Mouse (Mus musculus) Patski (cell line): ENCODE results near the gene Jrkl. TPM values are rescaled to one million over a fixed set of nuclear protein-coding genes. Genes with fewer than 3 reads are reported as not detected.

ENCODE experiments used
- ATAC-seq: fragments of 100-300 bp; one replicate; pipeline ENCODE4 v1.8.0; 2021
- CTCF ChIA-PET: fragments of 350-600 bp; sonication (Branson Sonifier 250); formaldehyde crosslinking; loops from one replicate; lab custom pipeline; 2022; ENCODE audit warnings: inconsistent platforms; lab: Charles Lee
- POLR2A ChIA-PET: fragments of 350-600 bp; sonication (Branson Sonifier 250); formaldehyde crosslinking; loops from one replicate; lab custom pipeline; 2022; ENCODE audit warnings: antibody characterized with exemption, inconsistent platforms; lab: Charles Lee
- DNase-seq: peaks from one replicate; pipeline ENCODE4 v3.0.0-alpha.2; 2011; ENCODE audit warnings: low read depth, low spot score
- H3K27me3 ChIP-seq: fragments of 371-371 bp; one replicate; pipeline ENCODE4 v1.5.1; 2021
- CTCF ChIP-seq: fragments of 100-300 bp; IDR thresholded peaks from one replicate; pipeline ENCODE4 v1.5.1; 2021
- in situ Hi-C: fragments of 300-500 bp; cut with MboI; formaldehyde crosslinking; loops from 3 replicates; pipeline ENCODE4 v1.11.1; 2018; ENCODE audit warnings: low pct_unique_long_range_greater_than_20kb, mixed read lengths
- polyA plus RNA-seq: library from polyadenylated mRNA; unstranded; gene quantifications from one replicate; pipeline ENCODE4 v1.2.3, GENCODE M21; 2021

The Jrkl gene
- 8.8 TPM for polyA plus RNA-seq

DNA sequence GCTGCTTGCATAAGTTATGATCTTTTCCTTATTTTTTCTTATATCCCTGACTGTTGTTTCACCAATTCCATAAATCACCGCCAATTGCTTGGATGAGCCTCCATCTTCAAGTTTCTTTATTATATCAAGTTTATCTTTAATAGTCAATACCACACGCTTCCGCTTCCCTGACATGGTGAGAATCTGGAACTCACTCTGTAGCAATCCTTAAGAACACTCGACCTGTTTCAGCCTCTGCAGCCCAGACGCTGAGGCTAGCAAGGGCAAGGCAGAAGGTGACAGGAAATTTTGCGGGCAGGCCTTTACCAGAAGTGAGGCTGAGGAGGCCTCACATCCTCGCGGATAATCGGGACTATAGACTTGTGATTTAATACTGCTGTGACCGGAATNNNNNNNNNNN is at the start of gene Jrkl:
Gene Jrkl, minus strand, starts transcription at position 349 of the 400 bp plus-strand sequence.
- DNase-seq (no peak), ATAC-seq (peak; percentile 28)
- in situ Hi-C loops = no loop called here
- ChIA-PET CTCF (no interaction called here), POLR2A (no interaction called here)
- no peak for TF ChIP-seq CTCF
- H3K27me3 ChIP-seq = no peaks in the 10 kb centered on the region

DNA sequence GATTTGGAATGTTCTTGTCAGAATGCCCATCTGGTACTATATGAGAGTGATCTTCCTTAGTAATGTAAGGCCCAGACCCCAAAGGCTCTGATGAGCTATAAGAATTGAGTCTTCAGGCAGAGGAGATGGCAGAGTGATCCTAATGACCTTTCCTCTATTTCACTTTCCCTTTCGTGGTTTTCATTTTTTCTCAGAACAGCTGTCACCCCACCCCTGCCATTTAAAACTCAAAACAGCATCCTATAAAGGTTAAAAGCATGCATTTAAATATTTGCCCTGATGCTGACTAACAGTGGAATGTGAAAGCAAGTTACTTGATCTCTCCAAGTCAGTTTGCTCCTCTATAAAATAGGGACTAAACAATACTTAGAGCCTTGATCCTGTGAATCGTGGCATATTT is 41.9 kb upstream of the Jrkl start:
- no peak for DNase-seq
- ChIA-PET POLR2A (no interaction called here), CTCF (interaction anchor here (0.7 kb wide), 1 partner anchor 981 kb away, joined by 3 read pairs; no protein-coding TSS in a partner anchor)
- no peak for ATAC-seq
- no peak for TF ChIP-seq CTCF
- in situ Hi-C loops = loop anchor here (5.0 kb wide), 1 partner anchor 35 kb away; no protein-coding TSS in a partner anchor
- H3K27me3 ChIP-seq = no peaks in the 10 kb centered on the region

DNA sequence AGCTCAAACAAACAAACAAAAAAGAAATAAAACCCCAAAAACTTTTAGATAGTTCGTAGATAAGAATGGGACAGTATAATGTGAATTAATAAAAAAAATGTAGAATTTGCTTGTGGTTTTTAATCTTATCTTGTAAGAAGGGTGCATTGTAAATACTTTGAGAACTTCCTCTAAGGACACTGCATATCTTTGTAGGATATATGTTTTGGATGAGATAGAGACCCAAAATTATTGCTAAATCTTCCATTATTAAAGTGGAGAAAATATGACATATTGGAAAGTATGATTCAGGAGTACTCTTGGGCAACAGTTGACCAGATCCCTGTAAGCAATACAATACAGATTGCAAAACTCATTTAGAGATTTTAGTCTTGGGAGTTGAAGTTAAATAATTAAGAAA is 27.6 kb upstream of the Jrkl start:
- ATAC-seq (no peak), DNase-seq (no peak)
- TF ChIP-seq CTCF = no peak
- no peaks in the 10 kb centered on the region for H3K27me3 ChIP-seq
- in situ Hi-C loops = no loop called here
- ChIA-PET POLR2A (no interaction called here), CTCF (no interaction called here)

DNA sequence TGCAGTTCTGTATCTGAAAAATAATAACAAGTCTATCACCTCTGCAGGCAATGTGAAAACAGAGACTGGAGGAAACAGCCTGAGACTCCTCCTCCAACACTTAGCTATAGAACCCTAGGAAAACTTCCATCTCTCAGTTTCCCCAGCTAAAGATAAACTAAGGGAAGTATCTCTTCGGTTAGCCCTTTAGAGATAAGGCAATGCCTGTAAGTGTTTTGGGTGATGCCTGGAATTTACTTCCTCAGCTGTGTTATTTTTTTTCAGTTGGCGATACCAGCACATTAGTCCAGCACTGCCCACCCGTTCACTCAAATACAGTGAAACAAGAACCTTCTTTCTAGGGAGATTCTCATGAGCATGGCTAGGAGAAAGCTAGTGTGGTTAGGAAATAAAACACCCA is 15.4 kb upstream of the Jrkl start:
- no peak for TF ChIP-seq CTCF
- DNase-seq = no peak
- H3K27me3 ChIP-seq = no peaks in the 10 kb centered on the region
- ChIA-PET POLR2A (interaction anchor here (0.6 kb wide), 1 partner anchor 489 kb away, joined by 3 read pairs; no protein-coding TSS in a partner anchor), CTCF (no interaction called here)
- in situ Hi-C loops = no loop called here
- no peak for ATAC-seq

DNA sequence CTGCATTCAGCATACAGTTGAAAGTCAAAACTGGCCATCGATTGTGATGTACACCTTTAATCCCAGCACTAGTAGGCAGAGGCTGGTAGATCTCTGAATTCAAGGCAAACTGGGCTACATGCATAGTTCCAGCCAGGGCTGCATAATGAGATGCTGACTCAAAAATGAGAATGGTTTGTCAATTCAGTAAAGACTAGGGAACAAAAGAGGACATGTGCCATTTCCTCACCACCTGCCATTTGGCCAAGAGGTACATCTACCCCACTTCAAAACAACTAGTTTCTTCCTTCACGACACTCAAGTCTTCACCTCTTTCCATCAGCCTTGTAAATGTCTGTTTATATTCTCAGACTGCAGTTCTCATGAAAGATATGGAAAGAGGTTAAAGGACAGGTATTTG is 12.5 kb upstream of the Jrkl start:
- H3K27me3 ChIP-seq = no peaks in the 10 kb centered on the region
- no peak for TF ChIP-seq CTCF
- in situ Hi-C loops = no loop called here
- ChIA-PET POLR2A (no interaction called here), CTCF (no interaction called here)
- DNase-seq (no peak), ATAC-seq (no peak)

DNA sequence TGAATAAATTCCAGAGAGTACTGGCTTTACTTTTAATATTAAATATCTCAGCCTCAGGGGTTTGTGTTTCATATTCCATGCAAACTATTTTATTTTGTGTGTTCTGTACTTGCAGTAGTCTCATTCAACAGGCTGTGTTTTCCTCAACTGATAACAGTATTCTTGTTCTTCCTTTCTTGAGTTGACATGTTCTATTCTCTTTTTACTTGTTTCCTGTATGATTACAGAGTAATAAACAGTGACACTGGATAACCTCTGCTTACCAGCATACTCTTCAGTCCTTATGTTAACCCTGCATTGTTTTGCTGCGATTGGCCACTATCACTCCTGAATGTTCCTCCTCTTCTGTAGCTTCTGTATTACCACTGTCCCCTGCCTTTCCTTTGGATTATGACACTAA is 11.1 kb upstream of the Jrkl start:
- ChIA-PET POLR2A (no interaction called here), CTCF (no interaction called here)

DNA sequence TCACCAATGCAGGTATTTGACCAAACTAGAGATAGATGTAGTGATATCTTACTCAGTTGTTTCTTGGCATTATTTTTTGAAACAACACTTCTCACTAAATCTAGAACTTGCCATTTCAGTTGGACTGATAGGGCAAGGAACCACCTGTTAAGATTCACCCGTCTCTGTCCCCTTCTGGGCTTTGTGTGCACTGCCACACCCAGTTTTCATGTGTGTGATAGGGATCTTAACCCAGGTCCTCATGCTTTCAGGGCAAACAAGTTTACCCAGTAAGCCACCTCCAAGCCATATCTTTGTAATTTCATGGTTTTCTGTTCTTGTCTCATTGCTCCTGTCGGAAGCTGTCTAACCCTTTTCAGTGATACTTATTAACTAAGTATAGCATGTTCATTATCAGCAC is 5.6 kb upstream of the Jrkl start:
- in situ Hi-C loops = loop anchor here (5.0 kb wide), 1 partner anchor 36 kb away; no protein-coding TSS in a partner anchor
- no peak for ATAC-seq
- DNase-seq = no peak
- ChIA-PET POLR2A (no interaction called here), CTCF (interaction anchor here (1.4 to 1.7 kb wide), 2 partner anchors 19 to 465 kb away, joined by 3 to 6 read pairs; no protein-coding TSS in a partner anchor)
- H3K27me3 ChIP-seq = no peaks in the 10 kb centered on the region
- TF ChIP-seq CTCF = no peak

More for the DNA sequence above, 11.1 kb upstream of the Jrkl start:
- in situ Hi-C loops = no loop called here
- no peak for TF ChIP-seq CTCF
- ATAC-seq = no peak
- no peaks in the 10 kb centered on the region for H3K27me3 ChIP-seq
- DNase-seq = no peak

DNA sequence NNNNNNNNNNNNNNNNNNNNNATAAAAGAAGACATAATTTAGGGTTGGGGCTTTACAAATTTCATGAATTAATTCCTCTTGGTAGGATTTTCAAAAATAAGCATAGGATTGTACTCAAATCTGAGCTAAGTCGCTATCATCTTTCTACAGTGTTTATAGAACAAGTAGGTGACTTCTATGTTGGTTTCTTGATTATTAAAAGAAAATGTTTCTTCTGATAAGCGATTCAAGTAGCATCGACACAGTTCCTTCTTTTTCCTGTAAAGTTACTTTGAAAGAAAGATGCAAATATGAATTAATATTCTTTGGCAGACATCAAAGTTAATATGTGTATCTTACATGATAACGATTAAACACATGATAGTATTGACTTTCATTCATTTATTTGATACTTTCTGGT is 2.5 kb upstream of the Jrkl start:
- in situ Hi-C loops = no loop called here
- TF ChIP-seq CTCF = no peak
- DNase-seq = no peak
- no peak for ATAC-seq
- ChIA-PET CTCF (interaction anchor here (1.4 kb wide), 1 partner anchor 17 kb away, joined by 5 read pairs; no protein-coding TSS in a partner anchor), POLR2A (no interaction called here)
- H3K27me3 ChIP-seq = no peaks in the 10 kb centered on the region

DNA sequence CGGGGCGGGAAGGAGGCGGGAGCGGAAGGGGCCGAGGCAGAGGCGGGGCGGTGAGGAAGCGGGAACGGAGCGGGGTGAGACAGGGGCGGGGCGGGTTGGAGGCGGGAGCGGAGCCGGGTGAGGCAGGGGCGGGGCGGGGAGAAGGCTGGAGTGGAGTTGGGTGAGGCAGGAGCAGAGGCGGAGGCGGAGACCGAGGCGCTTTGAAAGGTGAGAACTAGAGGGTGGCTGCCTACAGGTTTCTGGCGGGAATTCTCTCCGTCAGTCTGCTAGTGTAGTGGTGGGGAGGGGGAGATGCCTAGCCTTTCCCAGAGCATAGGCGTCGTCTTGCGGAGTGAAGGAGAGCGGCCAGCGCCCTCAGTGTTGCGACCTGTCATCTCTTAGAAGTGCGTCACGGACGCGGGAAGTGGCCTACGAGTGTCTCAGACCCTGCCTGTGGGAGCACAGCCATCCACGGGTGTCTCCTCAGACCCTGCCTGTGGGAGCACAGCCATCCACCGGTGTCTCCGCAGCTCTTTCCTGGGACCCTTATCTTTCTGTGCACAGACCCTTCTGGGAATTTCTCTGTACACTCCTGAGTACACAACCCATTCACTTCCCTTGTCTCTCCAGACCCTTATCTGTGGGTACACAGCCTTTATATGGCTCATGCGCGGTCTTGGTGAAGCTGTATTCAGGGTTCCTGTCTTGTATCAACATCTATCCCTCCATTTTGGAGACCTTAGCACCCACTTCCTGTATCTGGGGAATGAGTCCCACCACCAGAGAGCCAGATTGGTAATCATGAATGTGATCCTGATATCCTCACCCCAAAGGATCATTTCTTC is 1.4 kb upstream of the Jrkl start, which contains the start of gene Ccdc82:
Gene Ccdc82, plus strand, starts transcription at position 141 of the 824 bp plus-strand sequence.
- no peak for TF ChIP-seq CTCF
- ATAC-seq (peak; percentile 97), DNase-seq (peak; percentile 30)
- POLR2A ChIA-PET = no interaction called here
- in situ Hi-C loops = no loop called here
- CTCF ChIA-PET = no interaction called here
- H3K27me3 ChIP-seq = no peaks in the 10 kb centered on the region

DNA sequence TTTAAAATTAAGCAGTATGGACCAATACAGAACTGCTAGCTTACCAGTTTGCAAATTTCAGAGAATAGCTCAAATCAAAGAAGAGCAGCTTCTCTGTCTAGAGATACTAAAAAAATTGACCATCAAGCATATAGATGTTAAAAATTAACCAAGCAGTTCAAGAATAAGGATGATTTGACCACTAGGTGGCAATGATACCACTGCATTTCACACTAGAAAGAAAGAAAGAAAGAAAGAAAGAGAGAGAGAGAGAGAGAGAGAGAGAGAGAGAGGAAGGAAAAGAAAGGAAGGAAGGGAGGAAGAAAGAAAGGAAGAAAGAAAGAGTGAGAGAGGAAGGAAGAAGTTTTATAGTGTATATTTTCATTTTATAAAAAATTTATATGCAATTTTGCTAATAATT is 3.3 kb downstream of the Jrkl start:
- ATAC-seq (no peak), DNase-seq (no peak)
- ChIA-PET CTCF (interaction anchor here (0.9 to 1.6 kb wide), 6 partner anchors 8 to 474 kb away, joined by 3 to 11 read pairs (median 4); no protein-coding TSS in a partner anchor), POLR2A (no interaction called here)
- in situ Hi-C loops = no loop called here
- no peaks in the 10 kb centered on the region for H3K27me3 ChIP-seq
- peak; percentile 34 for TF ChIP-seq CTCF
